Comparison of ENCODE assay signal across 12 mouse cellular contexts in genomic region chr13:72632361-72632760, GRCm38 (mm10). TPM values are rescaled to one million over a fixed set of nuclear protein-coding genes. Genes with fewer than 3 reads are reported as not detected.
DNase-seq lines count a peak whose midpoint lies in the region; ATAC-seq and TF ChIP-seq lines count a peak whose summit lies in the region.
"Had no signal": no experiment of that assay in that cellular context is flagged by ENCODE, and none has a peak within 500 bp of the region (broad histone marks: within the 10 kb centered on the region; RNA-seq: fewer than 3 reads in every experiment).

No protein-coding gene starts in this region.

- 6% methylated on average over 6 of the region's 6 CpGs for WGBS in kidney, embryonic 16.5 days
- 18% methylated on average over 6 of the region's 6 CpGs for WGBS in hindbrain, postnatal 0 days
- WGBS in neural tube, embryonic 14.5 days, result 8% methylated on average over 6 of the region's 6 CpGs

- H3K27ac ChIP-seq in kidney, embryonic 16.5 days (ENCODE audit: low read length), result no peak overlapping the region
- H3K27ac ChIP-seq in hindbrain, postnatal 0 days, result peak overlapping the region; percentile 85; the same call in 1 of the 2 replicates
- H3K27ac ChIP-seq in neural tube, embryonic 14.5 days (ENCODE audit: low read depth, low read length), result no peak overlapping the region
- no peak overlapping the region for H3K27ac ChIP-seq in layer of hippocampus, adult 2 months

- peak; percentile 3 for DNase-seq in cerebellum, adult 9-11 months
- no peak for DNase-seq in cerebellum, postnatal 4 days (ENCODE audit: low spot score in 2 of 2)
- no peak for DNase-seq in kidney, adult 11 months
- peak; percentile 9 for DNase-seq in hindbrain, postnatal 0 days (ENCODE audit: low spot score)
- no peak for DNase-seq in urinary bladder, postnatal 25 days (ENCODE audit: low spot score)
- DNase-seq in layer of hippocampus, adult 2 months (ENCODE audit: low spot score in 2 of 2), result no peak
- DNase-seq: gastrocnemius, postnatal 10 days; lung, postnatal 14 days; spleen, adult 18-20 months; thymus, postnatal 36 days had no signal

- H3K4me2 ChIP-seq in kidney, embryonic 16.5 days (replicated peaks; ENCODE audit: low read depth, low read length), result 0 out of 2 replicates have a peak overlapping the region, but pooled peaks have one; percentile 39
- H3K4me2 ChIP-seq in hindbrain, postnatal 0 days (ENCODE audit: low read depth, low read length), result peak overlapping the region; percentile 65
- peak overlapping the region; percentile 67 for H3K4me2 ChIP-seq in neural tube, embryonic 14.5 days (ENCODE audit: low read depth, low read length)

- no peaks in the 10 kb centered on the region for H3K36me3 ChIP-seq in kidney, embryonic 16.5 days (ENCODE audit: insufficient read depth, low read length)
- H3K36me3 ChIP-seq in hindbrain, postnatal 0 days (ENCODE audit: insufficient read depth, low read length), result no peaks in the 10 kb centered on the region
- H3K36me3 ChIP-seq in neural tube, embryonic 14.5 days (ENCODE audit: control insufficient read depth, insufficient read depth, low read length), result no peaks in the 10 kb centered on the region

- no peak for TF ChIP-seq CTCF in hindbrain, postnatal 0 days (IDR thresholded peaks at IDR 0.05; ENCODE audit: low read depth)
- no peak for TF ChIP-seq CTCF in layer of hippocampus, adult 2 months (conservative IDR thresholded peaks at IDR 0.05)

- H3K9ac ChIP-seq in kidney, embryonic 16.5 days (replicated peaks; ENCODE audit: low read length), result no peak overlapping the region
- H3K9ac ChIP-seq in hindbrain, postnatal 0 days (replicated peaks; ENCODE audit: low read length), result peak overlapping the region; percentile 81
- H3K9ac ChIP-seq in neural tube, embryonic 14.5 days (replicated peaks; ENCODE audit: low read depth, low read length), result no peak overlapping the region; the same call in 1 of the 2 replicates

- peaks cover 96% of the 10 kb centered on the region for H3K27me3 ChIP-seq in kidney, embryonic 16.5 days (ENCODE audit: insufficient read depth, low read length)
- H3K27me3 ChIP-seq in hindbrain, postnatal 0 days (ENCODE audit: insufficient read depth, low read length), result peaks cover 15% of the 10 kb centered on the region; the same call in 1 of the 2 replicates
- peaks cover 53% of the 10 kb centered on the region for H3K27me3 ChIP-seq in neural tube, embryonic 14.5 days (ENCODE audit: control insufficient read depth, insufficient read depth, low read length)

- H3K4me3 ChIP-seq in kidney, embryonic 16.5 days (ENCODE audit: low read length), result peak overlapping the region; percentile 60
- H3K4me3 ChIP-seq in hindbrain, postnatal 0 days (ENCODE audit: low read length), result peak overlapping the region; percentile 72
- peak overlapping the region; percentile 49; the same call in 1 of the 2 replicates for H3K4me3 ChIP-seq in neural tube, embryonic 14.5 days (ENCODE audit: low read depth, low read length)
- H3K4me3 ChIP-seq in layer of hippocampus, adult 2 months, result no peak overlapping the region

- H3K9me3 ChIP-seq in kidney, embryonic 16.5 days (ENCODE audit: low read length), result no peaks in the 10 kb centered on the region
- no peaks in the 10 kb centered on the region for H3K9me3 ChIP-seq in hindbrain, postnatal 0 days (ENCODE audit: low read length)
- no peaks in the 10 kb centered on the region for H3K9me3 ChIP-seq in neural tube, embryonic 14.5 days (ENCODE audit: control insufficient read depth, low read length)

- peaks cover 15% of the 10 kb centered on the region for H3K4me1 ChIP-seq in kidney, embryonic 16.5 days (ENCODE audit: insufficient read depth, low read length)
- 0 out of 2 replicates have a peak, but pooled peaks cover 4% of the 10 kb centered on the region for H3K4me1 ChIP-seq in hindbrain, postnatal 0 days (ENCODE audit: insufficient read depth, low read length)
- H3K4me1 ChIP-seq in neural tube, embryonic 14.5 days (ENCODE audit: control insufficient read depth, insufficient read depth, low read length), result peaks cover 15% of the 10 kb centered on the region; the same call in 1 of the 2 replicates

- no peak for ATAC-seq in kidney, embryonic 16.5 days (ENCODE audit: low FRiP score, low TSS enrichment)
- ATAC-seq in hindbrain, postnatal 0 days, result no peak
- no peak for ATAC-seq in neural tube, embryonic 14.5 days (ENCODE audit: low read depth)

RNA-seq across cellular contexts. Expression of gene Irx2, which starts 3.7 kb away (rescaled TPM):
- polyA plus RNA-seq in kidney, embryonic 16.5 days (2015; fragmentation: Nextera tagmentation; extraction: Ambion mirVana), result 4.4 and 6.7 TPM in 2 replicates
- total RNA-seq in hindbrain, postnatal 0 days (2014; rRNA removed), result 46.9 and 48.7 TPM in 2 replicates
- 23.6 and 24.9 TPM in 2 replicates for polyA plus RNA-seq in hindbrain, postnatal 0 days (2015; fragmentation: Nextera tagmentation; extraction: Ambion mirVana)
- 8.6 and 11.6 TPM in 2 replicates for polyA plus RNA-seq in neural tube, embryonic 14.5 days (2014; fragmentation: Nextera tagmentation; extraction: Ambion mirVana)
- total RNA-seq in layer of hippocampus, adult 2 months (2021), result under 1 TPM in 1 of 2 experiments, not detected in 1; 0.54 TPM

Comparison
In these comparisons a context has a peak if more than half of its experiments do, and no peak if none do; other contexts are left out.
1. DNase-seq: peak in cerebellum, adult 9-11 months (single experiment) and hindbrain, postnatal 0 days (single experiment); none in cerebellum, postnatal 4 days (0 of 2), kidney, adult 11 months (single experiment), urinary bladder, postnatal 25 days (single experiment) and layer of hippocampus, adult 2 months (0 of 2).
2. Peak in every context shown above with its lines, with median percentiles within 50 percentile points of each other: H3K4me2 ChIP-seq.